10 mouse cellular contexts compared by ENCODE assay signal in the genomic region with DNA sequence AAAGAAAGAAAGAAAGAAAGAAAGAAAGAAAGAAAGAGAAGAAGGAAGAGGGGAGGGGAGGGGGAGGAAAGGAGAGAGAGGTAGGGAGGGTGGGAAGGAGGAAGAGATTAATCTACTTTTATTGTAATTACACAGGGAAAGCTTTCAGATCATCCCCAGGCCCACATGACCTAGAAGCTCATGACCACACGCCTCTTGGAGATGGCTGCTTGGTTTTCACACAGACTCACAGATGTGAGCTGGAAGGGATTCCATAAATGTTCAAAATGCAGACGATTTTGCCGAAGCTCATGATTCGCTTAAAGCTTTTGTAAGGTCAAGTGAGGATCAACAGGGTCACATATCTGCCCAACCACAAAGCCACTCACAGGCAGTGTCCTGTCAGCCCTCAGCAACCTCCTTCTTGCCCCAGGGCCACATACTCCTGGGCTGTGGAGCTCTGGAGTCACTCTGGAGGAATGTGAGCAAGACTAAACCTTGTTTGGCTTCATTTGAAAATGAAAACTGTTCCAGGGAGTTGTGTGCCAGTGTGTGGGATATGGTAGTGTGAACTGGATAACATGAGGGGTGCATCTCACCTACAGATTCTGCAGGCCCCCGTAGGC. TPM values are rescaled to one million over a fixed set of nuclear protein-coding genes. Genes with fewer than 3 reads are reported as not detected.
"Had no signal": no experiment of that assay in that cellular context is flagged by ENCODE, and none has a peak within 500 bp of the region (broad histone marks: within the 10 kb centered on the region; RNA-seq: fewer than 3 reads in every experiment).

No protein-coding gene starts in this region.

RNA-seq across cellular contexts. Expression of gene Tcp10c, which starts 49.3 kb away (rescaled TPM):
- polyA plus RNA-seq: neural tube, embryonic 14.5 days; neural tube, embryonic 15.5 days; small intestine, adult 2 months; spleen, adult 2 months; stomach, embryonic 14.5 days; stomach, embryonic 15.5 days; stomach, embryonic 16.5 days; stomach, postnatal 0 days; thymus, postnatal 0 days; urinary bladder, adult 2 months had no signal
